Mouse (Mus musculus) testis, adult 2 months (tissue): ENCODE data around the gene Ctnna2.

Source experiments
- CTCF ChIP-seq: fragments of 200-500 bp; IDR thresholded peaks from 2 replicates; pipeline ENCODE4 v1.5.1; 2012; ENCODE audit warnings: low read depth, mild to moderate bottlenecking, inconsistent platforms, low read length, moderate library complexity; ENCODE audit not compliant: control insufficient read depth, insufficient read depth, insufficient replicate concordance
- POLR2A ChIP-seq: fragments of 200-500 bp; IDR thresholded peaks from 2 replicates; pipeline ENCODE4 v1.6.1; 2012; ENCODE audit warnings: low read depth, mild to moderate bottlenecking, inconsistent platforms, low read length, moderate library complexity; ENCODE audit not compliant: control insufficient read depth

DNA sequence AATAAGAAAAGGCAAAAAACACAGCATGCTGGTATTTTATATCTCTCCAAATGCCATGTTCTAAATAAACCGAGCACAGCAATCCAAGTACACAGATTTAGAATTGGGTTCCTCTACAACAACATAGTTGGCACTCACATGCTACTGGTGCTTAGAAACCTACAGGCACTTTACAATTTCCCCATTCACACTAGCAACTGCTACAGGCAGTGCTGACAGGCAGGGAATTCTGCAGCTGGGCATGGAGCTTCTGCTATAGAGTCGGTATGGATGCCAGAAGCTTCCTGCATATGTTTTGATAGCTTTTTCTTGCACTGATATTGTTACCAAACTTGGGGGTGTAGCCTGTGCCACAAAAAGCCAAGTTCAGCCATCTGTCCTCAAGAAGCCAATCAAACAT is 131.8 kb downstream of the Ctnna2 start:
- no peak for TF ChIP-seq CTCF
- no peak for TF ChIP-seq POLR2A
